Mouse (Mus musculus) stomach, postnatal 0 days (tissue): ENCODE measurements around the gene Scn7a. TPM values are rescaled to one million over a fixed set of nuclear protein-coding genes. Genes with fewer than 3 reads are reported as not detected.

Experiments
- ATAC-seq: fragments of 200-750 bp; cut with Nextera tagmentation; 2 replicates; pipeline ENCODE4 v1.8.0; 2017; ENCODE audit not compliant: low FRiP score, low TSS enrichment
- DNase-seq: peaks from one replicate; pipeline ENCODE4 v3.0.0-alpha.2; 2016; ENCODE audit warnings: low spot score
- H3K27ac ChIP-seq: fragments of 300-500 bp; sonication (generic); replicated peaks from 2 replicates; pipeline ENCODE4 v1.5.1; 2014; ENCODE audit warnings: mild to moderate bottlenecking, control low read depth
- H3K27me3 ChIP-seq: fragments of 300-500 bp; sonication (generic); 2 replicates; pipeline ENCODE4 v1.6.1; 2014; ENCODE audit warnings: low read length; ENCODE audit not compliant: control insufficient read depth, insufficient read depth
- H3K36me3 ChIP-seq: fragments of 300-500 bp; sonication (generic); 2 replicates; pipeline ENCODE4 v1.6.1; 2014; ENCODE audit warnings: low read length, mixed read lengths; ENCODE audit not compliant: control insufficient read depth, insufficient read depth
- H3K4me1 ChIP-seq: fragments of 300-500 bp; sonication (generic); replicated peaks from 2 replicates; pipeline ENCODE4 v1.6.1; 2014; ENCODE audit warnings: antibody characterized with exemption; ENCODE audit not compliant: control insufficient read depth, insufficient read depth
- H3K4me2 ChIP-seq: fragments of 300-500 bp; sonication (generic); replicated peaks from 2 replicates; pipeline ENCODE4 v1.6.1; 2014; ENCODE audit warnings: low read depth, mild to moderate bottlenecking, control low read depth, moderate library complexity
- H3K4me3 ChIP-seq: fragments of 300-500 bp; sonication (generic); 2 replicates; pipeline ENCODE4 v1.5.1; 2014; ENCODE audit warnings: low read depth, low read length, control low read depth
- H3K9ac ChIP-seq: fragments of 300-500 bp; sonication (generic); 2 replicates; pipeline ENCODE4 v1.6.1; 2014; ENCODE audit warnings: mild to moderate bottlenecking, low read length, control low read depth, mixed read lengths
- H3K9me3 ChIP-seq: fragments of 300-500 bp; sonication (generic); 2 replicates; pipeline ENCODE4 v1.6.1; 2016; ENCODE audit warnings: low read length; ENCODE audit not compliant: control insufficient read depth
- CTCF ChIP-seq: IDR thresholded peaks from 2 replicates; pipeline ENCODE4 v1.5.1; 2016; ENCODE audit warnings: antibody characterized with exemption, low read depth, mild to moderate bottlenecking, moderate library complexity
- EP300 ChIP-seq: optimal IDR thresholded peaks from 2 replicates; pipeline ENCODE3; 2016; ENCODE audit warnings: antibody characterized with exemption
- WGBS: fragments of 180-500 bp; shearing (Covaris S2); extraction: QIAGEN DNeasy Blood & Tissue Kit; methylation state at CpG from one replicate; pipeline ENCODE4 v1.1.7; 2014; 5-methylcytosine and 5-hydroxymethylcytosine counted together
- polyA plus RNA-seq: library from polyadenylated mRNA; unstranded; fragments of >200 nt; fragmentation: Nextera tagmentation; extraction: Ambion mirVana; gene quantifications from 2 replicates; pipeline ENCODE4 v1.2.1, GENCODE M21; 2015

Gene Scn7a
- polyA plus RNA-seq, 1 experiment from 2014 or later, result 0.62 TPM

- no peaks in the 10 kb centered on the region for H3K9me3 ChIP-seq
- ATAC-seq, result no peak
- H3K4me2 ChIP-seq, result no peak overlapping the region
- no peaks in the 10 kb centered on the region for H3K27me3 ChIP-seq
- WGBS, result 48% methylated on average over 2 of the region's 2 CpGs
- DNase-seq, result no peak
- no peaks in the 10 kb centered on the region for H3K4me1 ChIP-seq
- no peak overlapping the region for H3K9ac ChIP-seq
- H3K36me3 ChIP-seq, result no peaks in the 10 kb centered on the region
- TF ChIP-seq CTCF (no peak), EP300 (no peak)
- H3K4me3 ChIP-seq, result no peak overlapping the region
- no peak overlapping the region for H3K27ac ChIP-seq
These were observed 3.8 kb downstream of the Scn7a start for GRCm38 (mm10) chr2:66780884-66781283.

- WGBS, result 57% methylated on average over 2 of the region's 2 CpGs
- Histone ChIP-seq H3K36me3 (no peaks in the 10 kb centered on the region), H3K4me2 (no peak overlapping the region), H3K27me3 (no peaks in the 10 kb centered on the region), H3K4me3 (no peak overlapping the region), H3K4me1 (no peaks in the 10 kb centered on the region), H3K9ac (no peak overlapping the region), H3K27ac (no peak overlapping the region), H3K9me3 (no peaks in the 10 kb centered on the region)
- DNase-seq (no peak), ATAC-seq (no peak)
- TF ChIP-seq EP300, result no peak
- no peak for TF ChIP-seq CTCF
These were observed 16.7 kb downstream of the Scn7a start for GRCm38 (mm10) chr2:66767980-66768379.

- Histone ChIP-seq H3K27me3 (no peaks in the 10 kb centered on the region), H3K27ac (no peak overlapping the region), H3K9ac (no peak overlapping the region), H3K4me3 (no peak overlapping the region), H3K4me1 (no peaks in the 10 kb centered on the region), H3K36me3 (no peaks in the 10 kb centered on the region), H3K4me2 (no peak overlapping the region), H3K9me3 (no peaks in the 10 kb centered on the region)
- no peak for ATAC-seq
- TF ChIP-seq EP300 (no peak), CTCF (no peak)
- DNase-seq, result no peak
- 23% methylated on average over 1 of the region's 1 CpGs for WGBS
These were observed 19.5 kb downstream of the Scn7a start for GRCm38 (mm10) chr2:66765170-66765569.

- no peak overlapping the region for H3K4me3 ChIP-seq
- H3K9ac ChIP-seq, result no peak overlapping the region
- no peaks in the 10 kb centered on the region for H3K4me1 ChIP-seq
- no peak for ATAC-seq
- H3K4me2 ChIP-seq, result no peak overlapping the region
- H3K36me3 ChIP-seq, result no peaks in the 10 kb centered on the region
- TF ChIP-seq CTCF, result peak; percentile 58
- no peak for TF ChIP-seq EP300
- DNase-seq, result no peak
- no peaks in the 10 kb centered on the region for H3K9me3 ChIP-seq
- H3K27ac ChIP-seq, result no peak overlapping the region
- no peaks in the 10 kb centered on the region for H3K27me3 ChIP-seq
These were observed 21.8 kb downstream of the Scn7a start for GRCm38 (mm10) chr2:66762905-66763304.

- DNase-seq, result no peak
- no peak for ATAC-seq
These were observed 56.7 kb downstream of the Scn7a start for GRCm38 (mm10) chr2:66728002-66728401.

GRCm38 (mm10) chr2:66727585-66727974 lies 57.1 kb downstream of the Scn7a start:
- Histone ChIP-seq H3K4me3 (no peak overlapping the region), H3K9me3 (no peaks in the 10 kb centered on the region), H3K36me3 (no peaks in the 10 kb centered on the region), H3K4me2 (no peak overlapping the region), H3K27me3 (no peaks in the 10 kb centered on the region), H3K9ac (no peak overlapping the region), H3K27ac (no peak overlapping the region), H3K4me1 (no peaks in the 10 kb centered on the region)
- DNase-seq, result no peak
- TF ChIP-seq CTCF (no peak), EP300 (no peak)
- no peak for ATAC-seq

More at GRCm38 (mm10) chr2:66728002-66728401, 56.7 kb downstream of the Scn7a start:
- 89% methylated on average over 3 of the region's 3 CpGs for WGBS
- TF ChIP-seq EP300, result no peak
- TF ChIP-seq CTCF, result no peak
- Histone ChIP-seq H3K27ac (no peak overlapping the region), H3K4me1 (no peaks in the 10 kb centered on the region), H3K27me3 (no peaks in the 10 kb centered on the region), H3K9ac (no peak overlapping the region), H3K4me2 (no peak overlapping the region), H3K9me3 (no peaks in the 10 kb centered on the region), H3K4me3 (no peak overlapping the region), H3K36me3 (no peaks in the 10 kb centered on the region)
